Mouse (Mus musculus) B cell, adult 62 days (primary cell): Measurements from ENCODE around the gene Ephb3. TPM values are rescaled to one million over a fixed set of nuclear protein-coding genes. Genes with fewer than 3 reads are reported as not detected.

ENCODE experiments used
- total RNA-seq: library from RNA; stranded (reverse); gene quantifications from 4 replicates; pipeline ENCODE4 v1.2.4, GENCODE M21; 2023

Ephb3 gene
- total RNA-seq = 0.13 TPM in 1 of 4 replicates, not detected in the others

DNA sequence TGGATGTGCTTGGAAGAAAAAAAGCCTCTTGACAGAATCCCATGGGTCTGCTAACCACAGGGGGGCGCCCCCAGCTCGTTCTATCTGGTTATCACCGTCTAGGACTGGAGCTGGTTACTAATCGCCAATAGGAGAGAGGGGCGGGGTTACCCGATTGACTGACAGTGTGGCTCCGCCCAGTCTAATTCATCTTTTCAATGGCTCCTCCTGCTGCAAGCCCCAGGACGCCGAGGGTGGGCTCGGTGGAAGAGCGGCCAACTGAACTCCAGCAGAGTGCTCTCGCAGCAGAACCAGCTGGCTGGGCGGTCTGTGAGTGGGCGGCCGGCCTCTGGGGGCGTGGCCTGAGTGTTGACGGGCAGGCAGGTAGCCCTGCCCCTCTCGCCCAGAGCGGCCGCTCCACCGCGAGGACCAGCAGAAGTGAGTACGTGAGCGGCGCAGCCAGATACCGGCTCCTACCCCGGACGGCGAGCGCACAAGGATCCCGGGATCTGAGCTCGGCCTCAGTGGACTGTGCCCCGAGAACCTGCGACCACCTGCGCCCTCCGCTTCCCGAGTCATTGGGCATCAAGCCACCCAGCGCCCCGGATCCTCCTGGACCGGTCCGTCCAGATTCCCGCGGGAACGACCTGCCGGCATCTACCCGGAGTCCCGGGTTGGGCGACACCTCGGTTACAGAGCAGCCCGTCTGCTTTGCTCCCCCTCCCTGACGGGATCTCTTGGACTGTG, at the start of gene Ephb3:
Gene Ephb3, plus strand, starts transcription at position 389 of the 726 bp plus-strand sequence.

Other genes starting within 250 kb of the Ephb3 start
- not detected in 4 replicates for gene Teddm3, start 50.8 kb upstream of the Ephb3 start, total RNA-seq
- gene Vps8, start 218.4 kb downstream of the Ephb3 start, total RNA-seq = 37.0 to 43.2 TPM (median 40.5 TPM) in 4 replicates